Mouse (Mus musculus) limb, embryonic 13.5 days (tissue): Measurements from ENCODE around the gene Trim80. TPM values are rescaled to one million over a fixed set of nuclear protein-coding genes. Genes with fewer than 3 reads are reported as not detected.
"Not testable (repeated sequence)": the region's sequence is repeated elsewhere in the genome, so short reads cannot be mapped to it uniquely, and the experiment has no call there.

Experiments
- ATAC-seq: fragments of 200-750 bp; cut with Nextera tagmentation; 2 replicates; pipeline ENCODE4 v1.8.0; 2017; ENCODE audit warnings: low read depth, moderate number of reproducible peaks, moderate TSS enrichment; ENCODE audit not compliant: low FRiP score
- H3K27ac ChIP-seq: fragments of 300-500 bp; sonication (generic); 2 replicates; pipeline ENCODE4 v1.5.1; 2015; ENCODE audit warnings: inconsistent platforms, mild to moderate bottlenecking, moderate library complexity
- H3K27me3 ChIP-seq: fragments of 300-500 bp; sonication (generic); 2 replicates; pipeline ENCODE4 v1.6.1; 2015; ENCODE audit warnings: mild to moderate bottlenecking, inconsistent platforms
- H3K36me3 ChIP-seq: fragments of 300-500 bp; sonication (generic); 2 replicates; pipeline ENCODE4 v1.6.1; 2015; ENCODE audit warnings: inconsistent platforms, mild to moderate bottlenecking, moderate library complexity
- H3K4me1 ChIP-seq: fragments of 300-500 bp; sonication (generic); 2 replicates; pipeline ENCODE4 v1.6.1; 2015; ENCODE audit warnings: inconsistent platforms
- H3K4me2 ChIP-seq: fragments of 300-500 bp; sonication (generic); replicated peaks from 2 replicates; pipeline ENCODE4 v1.6.1; 2015; ENCODE audit warnings: inconsistent platforms, mild to moderate bottlenecking, moderate library complexity
- H3K4me3 ChIP-seq: fragments of 300-500 bp; sonication (generic); 2 replicates; pipeline ENCODE4 v1.5.1; 2015; ENCODE audit warnings: moderate library complexity, mild to moderate bottlenecking, inconsistent platforms
- H3K9ac ChIP-seq: fragments of 300-500 bp; sonication (generic); 2 replicates; pipeline ENCODE4 v1.6.1; 2015; ENCODE audit warnings: mild to moderate bottlenecking, inconsistent platforms
- H3K9me3 ChIP-seq: fragments of 300-500 bp; sonication (generic); 2 replicates; pipeline ENCODE4 v1.6.1; 2016; ENCODE audit warnings: inconsistent platforms
- WGBS: fragments of 180-500 bp; shearing (Covaris S2); methylation state at CpG from one replicate; pipeline ENCODE4 v1.1.7; 2015; 5-methylcytosine and 5-hydroxymethylcytosine counted together
- microRNA-seq: library from miRNA; unstranded; fragments of <30 nt; microRNA quantifications from one replicate; pipeline ENCODE4, GENCODE M21; 2016
- polyA plus RNA-seq: library from polyadenylated mRNA; unstranded; fragments of >200 nt; fragmentation: Nextera tagmentation; extraction: Ambion mirVana; gene quantifications from 2 replicates; pipeline ENCODE4 v1.2.1, GENCODE M21; 2015

Gene Trim80
- polyA plus RNA-seq, 1 experiment from 2014 or later: 0.08 TPM

- no peaks in the 10 kb centered on the region for H3K27me3 ChIP-seq
- peaks cover 14% of the 10 kb centered on the region for H3K4me1 ChIP-seq
- H3K4me2 ChIP-seq: peak overlapping the region; percentile 85
- no peaks in the 10 kb centered on the region for H3K9me3 ChIP-seq
- WGBS: 23% methylated on average over 25 of the region's 25 CpGs
- H3K4me3 ChIP-seq: peak overlapping the region; percentile 65
- peak overlapping the region; percentile 78 for H3K9ac ChIP-seq
- peak overlapping the region; percentile 49; the same call in 1 of the 2 replicates for H3K27ac ChIP-seq
- ATAC-seq: peak; percentile 54; the same call in 1 of the 2 replicates
- H3K36me3 ChIP-seq: peaks cover 19% of the 10 kb centered on the region
Observed at GRCm38 (mm10) chr11:115490441-115491355, 50.4 kb downstream of the Trim80 start.

- Histone ChIP-seq H3K36me3 (peaks cover 19% of the 10 kb centered on the region), H3K4me1 (peaks cover 14% of the 10 kb centered on the region), H3K9ac (peak within 1 kb of the TSS; percentile 78), H3K9me3 (no peaks in the 10 kb centered on the region), H3K27me3 (no peaks in the 10 kb centered on the region), H3K27ac (peak within 1 kb of the TSS; percentile 79), H3K4me2 (peak within 1 kb of the TSS; percentile 85), H3K4me3 (peak within 1 kb of the TSS; percentile 65)
- ATAC-seq: peak; percentile 82
- under 1% methylated on average over 43 of the region's 43 CpGs for WGBS
Observed at GRCm38 (mm10) chr11:115491356-115492083, 51.2 kb downstream of the Trim80 start, which contains the start of gene Nt5c. Gene Nt5c, minus strand, starts transcription at chr11:115491862.

- H3K9ac ChIP-seq: peak overlapping the region; percentile 78
- no peaks in the 10 kb centered on the region for H3K9me3 ChIP-seq
- 41% methylated on average over 6 of the region's 6 CpGs for WGBS
- peaks cover 27% of the 10 kb centered on the region for H3K36me3 ChIP-seq
- H3K27ac ChIP-seq: no peak overlapping the region
- peak overlapping the region; percentile 65 for H3K4me3 ChIP-seq
- no peak for ATAC-seq
- no peaks in the 10 kb centered on the region for H3K27me3 ChIP-seq
- H3K4me1 ChIP-seq: peaks cover 14% of the 10 kb centered on the region
- peak overlapping the region; percentile 85 for H3K4me2 ChIP-seq
Observed at GRCm38 (mm10) chr11:115492387-115492786, 52.0 kb downstream of the Trim80 start.

- ATAC-seq: not testable (repeated sequence)
Observed at GRCm38 (mm10) chr11:115496559-115496958, 56.2 kb downstream of the Trim80 start.

More at GRCm38 (mm10) chr11:115496559-115496958, 56.2 kb downstream of the Trim80 start:
- not testable (repeated sequence) for H3K27ac ChIP-seq, H3K4me2 ChIP-seq, H3K27me3 ChIP-seq, H3K9ac ChIP-seq, H3K4me3 ChIP-seq, H3K4me1 ChIP-seq, H3K9me3 ChIP-seq
- H3K36me3 ChIP-seq: peaks cover 50% of the 10 kb centered on the region
- WGBS: 83% methylated on average over 9 of the region's 9 CpGs

Small RNAs within 50 kb of the gene (microRNA-seq; reads per million reads assigned to microRNA genes)
- gene Mir3968: 0.87 reads per million

Other genes with a start within 250 kb of the Trim80 start
- 0.05 and 0.09 TPM in 2 replicates for gene Grin2c, start 173.3 kb upstream of the Trim80 start, polyA plus RNA-seq
- 15.3 and 16.0 TPM in 2 replicates for gene Fdxr, start 163.5 kb upstream of the Trim80 start, polyA plus RNA-seq
- 0.09 and 0.15 TPM in 2 replicates for gene Fads6, start 142.9 kb upstream of the Trim80 start, polyA plus RNA-seq
- 0.11 TPM in 1 of 2 replicates, not detected in the other for gene Otop2, start 133.4 kb upstream of the Trim80 start, polyA plus RNA-seq
- gene Ush1g, start 118.5 kb upstream of the Trim80 start, polyA plus RNA-seq: not detected in 2 replicates
- not detected in 2 replicates for gene Otop3, start 105.8 kb upstream of the Trim80 start, polyA plus RNA-seq
- gene Hid1, start 72.8 kb upstream of the Trim80 start, polyA plus RNA-seq: 2.4 and 3.2 TPM in 2 replicates
- 11.3 and 11.4 TPM in 2 replicates for gene Cdr2l, start 58.6 kb upstream of the Trim80 start, polyA plus RNA-seq
- 174 and 178 TPM in 2 replicates for gene Mrpl58, start 36.8 kb upstream of the Trim80 start, polyA plus RNA-seq
- 942 TPM in 2 replicates for gene Atp5h, start 20.6 kb upstream of the Trim80 start, polyA plus RNA-seq
- 16.1 and 17.4 TPM in 2 replicates for gene Kctd2, start 20.4 kb upstream of the Trim80 start, polyA plus RNA-seq
- gene Slc16a5, start 21.9 kb downstream of the Trim80 start, polyA plus RNA-seq: 0.15 and 0.19 TPM in 2 replicates
- 9.3 and 10.2 TPM in 2 replicates for gene Armc7, start 35.1 kb downstream of the Trim80 start, polyA plus RNA-seq
- 65.4 and 75.4 TPM in 2 replicates for gene Nt5c, start 51.3 kb downstream of the Trim80 start, polyA plus RNA-seq
- gene Jpt1, start 73.8 kb downstream of the Trim80 start, polyA plus RNA-seq: 557 and 558 TPM in 2 replicates
- gene Sumo2, start 95.7 kb downstream of the Trim80 start, polyA plus RNA-seq: 1,169 and 1,249 TPM in 2 replicates
- 184 and 186 TPM in 2 replicates for gene Nup85, start 123.9 kb downstream of the Trim80 start, polyA plus RNA-seq
- gene Mrps7, start 163.4 kb downstream of the Trim80 start, polyA plus RNA-seq: 91.6 and 93.5 TPM in 2 replicates
- 18.1 and 20.9 TPM in 2 replicates for gene Gga3, start 163.5 kb downstream of the Trim80 start, polyA plus RNA-seq
- 18.8 and 19.8 TPM in 2 replicates for gene Mif4gd, start 172.4 kb downstream of the Trim80 start, polyA plus RNA-seq
- gene Slc25a19, start 187.8 kb downstream of the Trim80 start, polyA plus RNA-seq: 28.5 and 30.2 TPM in 2 replicates